Comparison of ENCODE assay signal across 24 mouse cellular contexts in genomic region chr6:54444086-54444485, GRCm38 (mm10). TPM values are rescaled to one million over a fixed set of nuclear protein-coding genes. Genes with fewer than 3 reads are reported as not detected.
DNase-seq lines count a peak whose midpoint lies in the region; ATAC-seq and TF ChIP-seq lines count a peak whose summit lies in the region.
"Had no signal": no experiment of that assay in that cellular context is flagged by ENCODE, and none has a peak within 500 bp of the region (broad histone marks: within the 10 kb centered on the region; RNA-seq: fewer than 3 reads in every experiment).

No protein-coding gene starts in this region.

- 0 out of 2 replicates have a peak overlapping the region, but pooled peaks have one; percentile 20 for H3K27ac ChIP-seq in cerebellum, adult 2 months (ENCODE audit: insufficient read depth, low read length)
- peak overlapping the region; percentile 10 to 67 for H3K27ac ChIP-seq in heart, embryonic 14.5 days (replicated peaks in 1 of 2; ENCODE audit: control insufficient read depth in 1 of 2, insufficient read depth in 1 of 2, low read depth in 2 of 2, low read length in 2 of 2)
- H3K27ac ChIP-seq in intestine, embryonic 15.5 days = no peak overlapping the region
- H3K27ac ChIP-seq: embryonic facial prominence, embryonic 15.5 days; heart, adult 2 months; hindbrain, embryonic 13.5 days; left cerebral cortex, adult 2 months; macrophage; neural tube, embryonic 15.5 days had no signal

- no peak for TF ChIP-seq CTCF in cerebellum, adult 2 months (IDR thresholded peaks at IDR 0.05; ENCODE audit: borderline replicate concordance, insufficient read depth, low read depth, low read length)

- peak overlapping the region; percentile 40; the same call in 1 of the 2 replicates for H3K9ac ChIP-seq in heart, embryonic 14.5 days (ENCODE audit: low read length)
- H3K9ac ChIP-seq in intestine, embryonic 15.5 days = no peak overlapping the region
- H3K9ac ChIP-seq: embryonic facial prominence, embryonic 15.5 days; hindbrain, embryonic 13.5 days; limb, embryonic 15.5 days; neural tube, embryonic 15.5 days had no signal

- no peak overlapping the region for H3K4me3 ChIP-seq in cerebellum, adult 2 months (replicated peaks; ENCODE audit: insufficient read depth, low read depth, low read length)
- H3K4me3 ChIP-seq in heart, embryonic 14.5 days (ENCODE audit: control insufficient read depth in 1 of 2, insufficient read depth in 1 of 2, low read depth in 1 of 2, low read length in 2 of 2) = no peak overlapping the region
- no peak overlapping the region for H3K4me3 ChIP-seq in intestine, embryonic 15.5 days (replicated peaks)
- H3K4me3 ChIP-seq: embryonic facial prominence, embryonic 15.5 days; heart, adult 2 months; hindbrain, embryonic 13.5 days; left cerebral cortex, adult 2 months; limb, embryonic 15.5 days; myocyte; neural tube, embryonic 15.5 days had no signal

- no peak; the same call in 1 of the 2 replicates for ATAC-seq in heart, embryonic 14.5 days (ENCODE audit: insufficient number of reproducible peaks, insufficient read depth, low FRiP score, low read depth)
- ATAC-seq in intestine, embryonic 15.5 days = no peak
- ATAC-seq: forebrain, embryonic 16.5 days; midbrain, embryonic 16.5 days had no signal

- H3K9me3 ChIP-seq in heart, embryonic 14.5 days (ENCODE audit: control insufficient read depth, low read length) = no peaks in the 10 kb centered on the region
- H3K9me3 ChIP-seq in intestine, embryonic 15.5 days = no peaks in the 10 kb centered on the region
- H3K9me3 ChIP-seq: embryonic facial prominence, embryonic 15.5 days; hindbrain, embryonic 13.5 days; limb, embryonic 15.5 days; neural tube, embryonic 15.5 days had no signal

- no peaks in the 10 kb centered on the region for H3K36me3 ChIP-seq in heart, embryonic 14.5 days (ENCODE audit: control insufficient read depth, insufficient read depth, low read length)
- H3K36me3 ChIP-seq in intestine, embryonic 15.5 days = no peaks in the 10 kb centered on the region
- H3K36me3 ChIP-seq: embryonic facial prominence, embryonic 15.5 days; hindbrain, embryonic 13.5 days; limb, embryonic 15.5 days; neural tube, embryonic 15.5 days had no signal

- intact Hi-C loops in heart, postnatal 14 days (cut with DNase I) = no loop called here

- H3K27me3 ChIP-seq in cerebellum, adult 2 months (ENCODE audit: control insufficient read depth, insufficient read depth, low read length) = no peaks in the 10 kb centered on the region
- H3K27me3 ChIP-seq in heart, embryonic 14.5 days (ENCODE audit: control insufficient read depth, insufficient read depth, low read length) = no peaks in the 10 kb centered on the region
- H3K27me3 ChIP-seq in intestine, embryonic 15.5 days (replicated peaks) = no peaks in the 10 kb centered on the region
- H3K27me3 ChIP-seq: embryonic facial prominence, embryonic 15.5 days; hindbrain, embryonic 13.5 days; limb, embryonic 15.5 days; neural tube, embryonic 15.5 days had no signal

- peaks cover 31% of the 10 kb centered on the region for H3K4me1 ChIP-seq in cerebellum, adult 2 months (ENCODE audit: control insufficient read depth, insufficient read depth, low read length)
- H3K4me1 ChIP-seq in heart, embryonic 14.5 days (ENCODE audit: control insufficient read depth in 2 of 2, insufficient read depth in 2 of 2, low read length in 2 of 2) = peaks cover 11 to 29% of the 10 kb centered on the region in 2 experiments
- H3K4me1 ChIP-seq in intestine, embryonic 15.5 days (replicated peaks) = no peaks in the 10 kb centered on the region

- no peak for DNase-seq in cerebellum, adult 2 months
- DNase-seq in cerebellum, postnatal 36 days = no peak
- no peak for DNase-seq in heart, postnatal 14 days
- DNase-seq in retina, postnatal 1 day = peak; percentile 28
- no peak for DNase-seq in retina, embryonic 14.5 days (ENCODE audit: low spot score)
- DNase-seq in gastrocnemius, adult 18-20 months (ENCODE audit: low spot score) = no peak
- DNase-seq: adrenal gland, postnatal 10 days; cerebellum, adult 9-10 months; gastrocnemius, postnatal 25 days; heart, adult 2 months; kidney, adult 18-20 months; layer of hippocampus, adult 9-11 months had no signal

- H3K4me2 ChIP-seq in heart, embryonic 14.5 days (ENCODE audit: low read length) = no peak overlapping the region
- H3K4me2 ChIP-seq in intestine, embryonic 15.5 days (replicated peaks) = no peak overlapping the region
- H3K4me2 ChIP-seq: embryonic facial prominence, embryonic 15.5 days; hindbrain, embryonic 13.5 days; limb, embryonic 15.5 days; neural tube, embryonic 15.5 days had no signal

- 54% methylated on average over 7 of the region's 7 CpGs for WGBS in cerebellum, adult 2 months
- whole genome bisulfite sequencing in heart, embryonic 14.5 days = 19% methylated on average over 7 of the region's 7 CpGs
- WGBS in intestine, embryonic 15.5 days = 53% methylated on average over 7 of the region's 7 CpGs

- TF ChIP-seq POLR2A in cerebellum, adult 2 months (IDR thresholded peaks at IDR 0.05; ENCODE audit: borderline replicate concordance, insufficient read depth, low read length) = no peak

RNA-seq across cellular contexts. Expression of gene Wipf3, which starts 14.7 kb away (rescaled TPM):
- 19.7 and 21.6 TPM in 2 replicates for polyA plus RNA-seq in cerebellum, adult 2 months (2012; rRNA removed)
- polyA plus RNA-seq in heart, embryonic 14.5 days (2014; fragmentation: Nextera tagmentation; extraction: Ambion mirVana) = 6.5 and 6.9 TPM in 2 replicates
- total RNA-seq in heart, postnatal 14 days (2021) = 10 to 100 TPM; 20.9 to 25.7 TPM
- polyA plus RNA-seq in intestine, embryonic 15.5 days (2015; fragmentation: Nextera tagmentation; extraction: Ambion mirVana) = 1.1 and 1.9 TPM in 2 replicates
- total RNA-seq in gastrocnemius, adult 18-20 months (2021) = 10 to 100 TPM; 12.5 to 13.7 TPM
- total RNA-seq: common myeloid progenitor, adult 5-6 weeks had no signal
- polyA plus RNA-seq: macrophage had no signal
